Mouse (Mus musculus) forebrain, embryonic 15.5 days (tissue): ENCODE measurements around the gene C1qb. TPM values are rescaled to one million over a fixed set of nuclear protein-coding genes. Genes with fewer than 3 reads are reported as not detected.

Source experiments
- ATAC-seq: fragments of 200-750 bp; cut with Nextera tagmentation; replicated peaks from 2 replicates; pipeline ENCODE4 v1.8.0; 2017; ENCODE audit warnings: mild to moderate bottlenecking, moderate TSS enrichment, moderate library complexity
- H3K27ac ChIP-seq: fragments of 300-500 bp; sonication (generic); replicated peaks from 2 replicates; pipeline ENCODE4 v1.5.1; 2015; ENCODE audit warnings: mild to moderate bottlenecking, inconsistent platforms
- H3K27me3 ChIP-seq: fragments of 300-500 bp; sonication (generic); 2 replicates; pipeline ENCODE4 v1.6.1; 2015; ENCODE audit warnings: inconsistent platforms
- H3K36me3 ChIP-seq: fragments of 300-500 bp; sonication (generic); 2 replicates; pipeline ENCODE4 v1.6.1; 2015; ENCODE audit warnings: mild to moderate bottlenecking, inconsistent platforms
- H3K4me1 ChIP-seq: fragments of 300-500 bp; sonication (generic); 2 replicates; pipeline ENCODE4 v1.6.1; 2015; ENCODE audit warnings: inconsistent platforms
- H3K4me2 ChIP-seq: fragments of 300-500 bp; sonication (generic); replicated peaks from 2 replicates; pipeline ENCODE4 v1.6.1; 2015; ENCODE audit warnings: mild to moderate bottlenecking, inconsistent platforms
- H3K4me3 ChIP-seq: fragments of 300-500 bp; sonication (generic); 2 replicates; pipeline ENCODE4 v1.5.1; 2015; ENCODE audit warnings: mild to moderate bottlenecking, inconsistent platforms
- H3K9ac ChIP-seq: fragments of 300-500 bp; sonication (generic); replicated peaks from 2 replicates; pipeline ENCODE4 v1.6.1; 2015; ENCODE audit warnings: mild to moderate bottlenecking, inconsistent platforms
- H3K9me3 ChIP-seq: fragments of 300-500 bp; sonication (generic); 2 replicates; pipeline ENCODE4 v1.6.1; 2016; ENCODE audit warnings: inconsistent platforms
- WGBS: fragments of 180-500 bp; shearing (Covaris S2); methylation state at CpG from one replicate; pipeline ENCODE4 v1.1.7; 2015; ENCODE audit warnings: mixed read lengths; 5-methylcytosine and 5-hydroxymethylcytosine counted together
- polyA plus RNA-seq: library from polyadenylated mRNA; unstranded; fragments of >200 nt; fragmentation: Nextera tagmentation; extraction: Ambion mirVana; gene quantifications from 2 replicates; pipeline ENCODE4 v1.2.1, GENCODE M21; 2015

The C1qb gene
- polyA plus RNA-seq, 1 experiment from 2014 or later = 30.5 TPM

GRCm38 (mm10) chr4:136911211-136911646 lies 25.2 kb upstream of the C1qb start:
- ATAC-seq = 0 out of 2 replicates have a peak, but pooled peaks have one; percentile 47
- H3K9ac ChIP-seq = no peak overlapping the region

GRCm38 (mm10) chr4:136907809-136908208 lies 21.8 kb upstream of the C1qb start:
- Histone ChIP-seq H3K27ac (no peak overlapping the region), H3K9me3 (no peaks in the 10 kb centered on the region), H3K4me3 (no peak overlapping the region), H3K4me1 (peaks cover 31% of the 10 kb centered on the region), H3K9ac (no peak overlapping the region), H3K36me3 (no peaks in the 10 kb centered on the region), H3K27me3 (peaks cover 24% of the 10 kb centered on the region), H3K4me2 (no peak overlapping the region)
- ATAC-seq = no peak

More at GRCm38 (mm10) chr4:136911211-136911646, 25.2 kb upstream of the C1qb start:
- Histone ChIP-seq H3K4me2 (peak overlapping the region; percentile 33), H3K36me3 (no peaks in the 10 kb centered on the region), H3K27me3 (peaks cover 17% of the 10 kb centered on the region), H3K4me3 (peak overlapping the region; percentile 11; the same call in 1 of the 2 replicates), H3K27ac (no peak overlapping the region), H3K9me3 (no peaks in the 10 kb centered on the region), H3K4me1 (peaks cover 21% of the 10 kb centered on the region)
- WGBS = 3% methylated on average over 17 of the region's 17 CpGs

- WGBS = 10% methylated on average over 7 of the region's 7 CpGs
- no peak for ATAC-seq
- Histone ChIP-seq H3K9me3 (no peaks in the 10 kb centered on the region), H3K4me3 (no peak overlapping the region), H3K4me2 (no peak overlapping the region), H3K9ac (no peak overlapping the region), H3K36me3 (no peaks in the 10 kb centered on the region), H3K27ac (no peak overlapping the region), H3K27me3 (peaks cover 24% of the 10 kb centered on the region), H3K4me1 (peaks cover 26% of the 10 kb centered on the region)
Measured at GRCm38 (mm10) chr4:136907033-136907432, 21.0 kb upstream of the C1qb start.

- Histone ChIP-seq H3K4me3 (peak overlapping the region; percentile 4; the same call in 1 of the 2 replicates), H3K9me3 (no peaks in the 10 kb centered on the region), H3K27ac (peak overlapping the region; percentile 28; the same call in 1 of the 2 replicates), H3K27me3 (peaks cover 8% of the 10 kb centered on the region; the same call in 1 of the 2 replicates), H3K4me1 (peaks cover 14% of the 10 kb centered on the region), H3K9ac (no peak overlapping the region), H3K4me2 (peak overlapping the region; percentile 30), H3K36me3 (no peaks in the 10 kb centered on the region)
- under 1% methylated on average over 23 of the region's 23 CpGs for WGBS
- peak; percentile 89 for ATAC-seq
Measured at GRCm38 (mm10) chr4:136904767-136905539, 19.0 kb upstream of the C1qb start.

GRCm38 (mm10) chr4:136899154-136899553 lies 13.2 kb upstream of the C1qb start:
- 0 out of 2 replicates have a peak, but pooled peaks cover 6% of the 10 kb centered on the region for H3K4me1 ChIP-seq
- H3K9me3 ChIP-seq = no peaks in the 10 kb centered on the region
- no peak overlapping the region for H3K4me2 ChIP-seq
- H3K4me3 ChIP-seq = no peak overlapping the region
- ATAC-seq = no peak
- peaks cover 26% of the 10 kb centered on the region; the same call in 1 of the 2 replicates for H3K27me3 ChIP-seq
- H3K36me3 ChIP-seq = no peaks in the 10 kb centered on the region
- 62% methylated on average over 7 of the region's 7 CpGs for WGBS
- no peak overlapping the region for H3K27ac ChIP-seq
- no peak overlapping the region for H3K9ac ChIP-seq

GRCm38 (mm10) chr4:136898637-136899036 lies 12.7 kb upstream of the C1qb start, which contains the start of gene C1qa:
C1qa (minus strand) TSS chr4:136898803.
- H3K27me3 ChIP-seq = peaks cover 26% of the 10 kb centered on the region; the same call in 1 of the 2 replicates
- 0 out of 2 replicates have a peak, but pooled peaks cover 6% of the 10 kb centered on the region for H3K4me1 ChIP-seq
- WGBS = 76% methylated on average over 9 of the region's 9 CpGs
- H3K27ac ChIP-seq = no peak within 1 kb of the TSS
- H3K9me3 ChIP-seq = no peaks in the 10 kb centered on the region
- no peaks in the 10 kb centered on the region for H3K36me3 ChIP-seq
- no peak within 1 kb of the TSS for H3K4me3 ChIP-seq
- no peak for ATAC-seq
- no peak within 1 kb of the TSS for H3K9ac ChIP-seq
- H3K4me2 ChIP-seq = no peak within 1 kb of the TSS

- WGBS = 67% methylated on average over 9 of the region's 9 CpGs
- H3K27me3 ChIP-seq = peaks cover 26% of the 10 kb centered on the region; the same call in 1 of the 2 replicates
Measured at GRCm38 (mm10) chr4:136898084-136898598, 12.2 kb upstream of the C1qb start.

GRCm38 (mm10) chr4:136896461-136896860 lies 10.5 kb upstream of the C1qb start:
- ATAC-seq = no peak
- WGBS = 34% methylated on average over 10 of the region's 10 CpGs
- H3K9me3 ChIP-seq = no peaks in the 10 kb centered on the region
- no peak overlapping the region for H3K4me3 ChIP-seq
- no peak overlapping the region for H3K27ac ChIP-seq
- no peaks in the 10 kb centered on the region for H3K36me3 ChIP-seq
- 0 out of 2 replicates have a peak, but pooled peaks cover 6% of the 10 kb centered on the region for H3K4me1 ChIP-seq
- peaks cover 26% of the 10 kb centered on the region; the same call in 1 of the 2 replicates for H3K27me3 ChIP-seq
- H3K9ac ChIP-seq = no peak overlapping the region
- H3K4me2 ChIP-seq = no peak overlapping the region

More at GRCm38 (mm10) chr4:136898084-136898598, 12.2 kb upstream of the C1qb start:
- Histone ChIP-seq H3K36me3 (no peaks in the 10 kb centered on the region), H3K4me2 (no peak overlapping the region), H3K9ac (no peak overlapping the region), H3K4me3 (no peak overlapping the region), H3K9me3 (no peaks in the 10 kb centered on the region), H3K4me1 (0 out of 2 replicates have a peak, but pooled peaks cover 6% of the 10 kb centered on the region), H3K27ac (no peak overlapping the region)
- ATAC-seq = no peak

- H3K36me3 ChIP-seq = no peaks in the 10 kb centered on the region
- H3K4me2 ChIP-seq = no peak overlapping the region
- no peak overlapping the region for H3K9ac ChIP-seq
- peaks cover 26% of the 10 kb centered on the region; the same call in 1 of the 2 replicates for H3K27me3 ChIP-seq
- H3K4me3 ChIP-seq = no peak overlapping the region
- 3% methylated on average over 15 of the region's 15 CpGs for WGBS
- ATAC-seq = no peak
- 0 out of 2 replicates have a peak, but pooled peaks cover 6% of the 10 kb centered on the region for H3K4me1 ChIP-seq
- no peaks in the 10 kb centered on the region for H3K9me3 ChIP-seq
- no peak overlapping the region for H3K27ac ChIP-seq
Measured at GRCm38 (mm10) chr4:136895861-136896260, 9.9 kb upstream of the C1qb start.

- Histone ChIP-seq H3K4me3 (no peak overlapping the region), H3K27ac (no peak overlapping the region), H3K4me2 (no peak overlapping the region), H3K9me3 (no peaks in the 10 kb centered on the region), H3K4me1 (0 out of 2 replicates have a peak, but pooled peaks cover 6% of the 10 kb centered on the region), H3K27me3 (peaks cover 26% of the 10 kb centered on the region; the same call in 1 of the 2 replicates), H3K36me3 (no peaks in the 10 kb centered on the region), H3K9ac (no peak overlapping the region)
- WGBS = 67% methylated on average over 4 of the region's 4 CpGs
- ATAC-seq = no peak
Measured at GRCm38 (mm10) chr4:136894821-136895220, 8.8 kb upstream of the C1qb start.

- Histone ChIP-seq H3K4me3 (no peak overlapping the region), H3K4me2 (no peak overlapping the region), H3K9me3 (no peaks in the 10 kb centered on the region), H3K27ac (no peak overlapping the region), H3K9ac (no peak overlapping the region), H3K36me3 (no peaks in the 10 kb centered on the region), H3K27me3 (peaks cover 26% of the 10 kb centered on the region; the same call in 1 of the 2 replicates), H3K4me1 (0 out of 2 replicates have a peak, but pooled peaks cover 6% of the 10 kb centered on the region)
- WGBS = 5% methylated on average over 9 of the region's 9 CpGs
- peak; percentile 84 for ATAC-seq
Measured at GRCm38 (mm10) chr4:136893691-136894543, 7.9 kb upstream of the C1qb start.
